9 mouse cellular contexts compared by ENCODE assay signal in the genomic region with DNA sequence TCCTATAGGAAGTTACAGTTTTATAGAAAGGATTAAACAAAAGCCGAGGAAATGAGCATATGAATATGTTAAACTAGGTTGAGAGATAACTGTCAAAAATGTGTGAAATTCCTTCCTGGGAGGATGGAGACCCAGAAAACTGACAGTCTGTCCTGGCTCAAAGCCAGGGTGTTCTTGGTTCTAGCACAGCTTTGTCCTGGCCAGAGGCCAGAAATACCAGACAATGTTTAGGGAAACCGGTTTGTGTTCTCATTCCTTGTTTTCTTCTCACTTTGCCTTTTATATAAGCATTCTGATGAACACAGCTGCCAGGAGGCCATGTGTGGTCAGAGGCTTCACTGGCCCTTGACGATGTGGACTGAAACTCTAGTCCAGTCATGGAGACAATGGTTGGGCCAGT.
DNase-seq lines count a peak whose midpoint lies in the region; ATAC-seq and TF ChIP-seq lines count a peak whose summit lies in the region.
"Had no signal": no experiment of that assay in that cellular context is flagged by ENCODE, and none has a peak within 500 bp of the region (broad histone marks: within the 10 kb centered on the region; RNA-seq: fewer than 3 reads in every experiment).

No protein-coding gene starts in this region.

- 47% methylated on average over 3 of the region's 3 CpGs for WGBS in limb, embryonic 14.5 days
- 89% methylated on average over 3 of the region's 3 CpGs for WGBS in limb, embryonic 10.5 days
- 26% methylated on average over 3 of the region's 3 CpGs for WGBS in kidney, postnatal 0 days

- no peaks in the 10 kb centered on the region for H3K36me3 ChIP-seq in limb, embryonic 14.5 days (ENCODE audit: control insufficient read depth, insufficient read depth, low read length)
- H3K36me3 ChIP-seq in limb, embryonic 10.5 days, result no peaks in the 10 kb centered on the region
- H3K36me3 ChIP-seq in kidney, postnatal 0 days (ENCODE audit: insufficient read depth, low read length), result no peaks in the 10 kb centered on the region
- H3K36me3 ChIP-seq: forebrain, embryonic 12.5 days had no signal

- TF ChIP-seq POLR2A in limb, embryonic 14.5 days (IDR thresholded peaks at IDR 0.05; ENCODE audit: borderline replicate concordance, extremely low read depth, insufficient read depth, insufficient read length), result no peak

- DNase-seq in limb, embryonic 14.5 days (ENCODE audit: low spot score), result peak; percentile 57
- no peak for DNase-seq in limb, embryonic 10.5 days (ENCODE audit: low spot score)
- peak; percentile 29 to 39 for DNase-seq in cerebellum, adult 18-20 months
- peak; percentile 51 for DNase-seq in kidney, postnatal 0 days (ENCODE audit: low spot score)
- peak; percentile 88 for DNase-seq in lung, postnatal 10 days
- DNase-seq in adrenal gland, postnatal 4 days (ENCODE audit: low spot score in 2 of 2), result no peak
- DNase-seq in c-Kit-positive CD71-positive TER-119-positive erythroid progenitor cells, embryonic 14.5 days (ENCODE audit: low spot score), result no peak
- DNase-seq: thymus, adult 18-20 months had no signal

- H3K4me3 ChIP-seq in limb, embryonic 14.5 days (replicated peaks; ENCODE audit: low read length), result no peak overlapping the region
- no peak overlapping the region for H3K4me3 ChIP-seq in limb, embryonic 10.5 days
- no peak overlapping the region for H3K4me3 ChIP-seq in kidney, postnatal 0 days (replicated peaks; ENCODE audit: low read depth, low read length)
- H3K4me3 ChIP-seq: forebrain, embryonic 12.5 days had no signal

- ATAC-seq in limb, embryonic 14.5 days (ENCODE audit: low FRiP score, low read depth), result no peak
- no peak for ATAC-seq in kidney, postnatal 0 days (replicated peaks; ENCODE audit: low FRiP score, low read depth)

- no peak overlapping the region for H3K27ac ChIP-seq in limb, embryonic 14.5 days (replicated peaks; ENCODE audit: low read depth, low read length)
- no peak overlapping the region for H3K27ac ChIP-seq in limb, embryonic 10.5 days
- no peak overlapping the region for H3K27ac ChIP-seq in kidney, postnatal 0 days
- H3K27ac ChIP-seq: forebrain, embryonic 12.5 days had no signal

- no peak overlapping the region for H3K4me2 ChIP-seq in limb, embryonic 14.5 days (replicated peaks; ENCODE audit: low read depth, low read length, severe bottlenecking)
- H3K4me2 ChIP-seq in kidney, postnatal 0 days (ENCODE audit: low read length), result no peak overlapping the region
- H3K4me2 ChIP-seq: forebrain, embryonic 12.5 days had no signal

- no peak overlapping the region for H3K9ac ChIP-seq in limb, embryonic 14.5 days (ENCODE audit: low read depth, low read length, severe bottlenecking)
- no peak overlapping the region for H3K9ac ChIP-seq in kidney, postnatal 0 days (ENCODE audit: low read depth, low read length)
- H3K9ac ChIP-seq: forebrain, embryonic 12.5 days had no signal

- no peaks in the 10 kb centered on the region for H3K9me3 ChIP-seq in limb, embryonic 14.5 days (ENCODE audit: control insufficient read depth, low read length)
- H3K9me3 ChIP-seq in limb, embryonic 10.5 days (replicated peaks), result no peaks in the 10 kb centered on the region
- H3K9me3 ChIP-seq in kidney, postnatal 0 days (replicated peaks; ENCODE audit: low read length), result no peaks in the 10 kb centered on the region
- H3K9me3 ChIP-seq: forebrain, embryonic 12.5 days had no signal

- H3K27me3 ChIP-seq in limb, embryonic 14.5 days (ENCODE audit: control insufficient read depth, insufficient read depth, low read length), result no peaks in the 10 kb centered on the region
- no peaks in the 10 kb centered on the region for H3K27me3 ChIP-seq in limb, embryonic 10.5 days (ENCODE audit: low read depth, poor library complexity, severe bottlenecking)
- no peaks in the 10 kb centered on the region for H3K27me3 ChIP-seq in kidney, postnatal 0 days (ENCODE audit: insufficient read depth, low read length)
- H3K27me3 ChIP-seq: forebrain, embryonic 12.5 days had no signal

- TF ChIP-seq CTCF in kidney, postnatal 0 days (IDR thresholded peaks at IDR 0.05; ENCODE audit: low read depth), result no peak

- H3K4me1 ChIP-seq in limb, embryonic 14.5 days (ENCODE audit: control insufficient read depth, insufficient read depth, low read length), result no peaks in the 10 kb centered on the region; the same call in 1 of the 2 replicates
- 0 out of 2 replicates have a peak, but pooled peaks cover 5% of the 10 kb centered on the region for H3K4me1 ChIP-seq in limb, embryonic 10.5 days
- no peaks in the 10 kb centered on the region for H3K4me1 ChIP-seq in kidney, postnatal 0 days (replicated peaks; ENCODE audit: insufficient read depth, low read length)
- H3K4me1 ChIP-seq: forebrain, embryonic 12.5 days had no signal

Comparison
In these comparisons a context has a peak if more than half of its experiments do, and no peak if none do; other contexts are left out.
1. DNase-seq: peak in limb, embryonic 14.5 days (single experiment), cerebellum, adult 18-20 months (2 of 2), kidney, postnatal 0 days (single experiment) and lung, postnatal 10 days (single experiment); none in limb, embryonic 10.5 days (single experiment), adrenal gland, postnatal 4 days (0 of 2) and c-Kit-positive CD71-positive TER-119-positive erythroid progenitor cells, embryonic 14.5 days (single experiment).